Mouse (Mus musculus): ENCODE measurements around the gene Zfp746. TPM values are rescaled to one million over a fixed set of nuclear protein-coding genes. Genes with fewer than 3 reads are reported as not detected.

Zfp746 gene
- total RNA-seq, 1 experiment from 2014 or later: 29.7 TPM

DNA sequence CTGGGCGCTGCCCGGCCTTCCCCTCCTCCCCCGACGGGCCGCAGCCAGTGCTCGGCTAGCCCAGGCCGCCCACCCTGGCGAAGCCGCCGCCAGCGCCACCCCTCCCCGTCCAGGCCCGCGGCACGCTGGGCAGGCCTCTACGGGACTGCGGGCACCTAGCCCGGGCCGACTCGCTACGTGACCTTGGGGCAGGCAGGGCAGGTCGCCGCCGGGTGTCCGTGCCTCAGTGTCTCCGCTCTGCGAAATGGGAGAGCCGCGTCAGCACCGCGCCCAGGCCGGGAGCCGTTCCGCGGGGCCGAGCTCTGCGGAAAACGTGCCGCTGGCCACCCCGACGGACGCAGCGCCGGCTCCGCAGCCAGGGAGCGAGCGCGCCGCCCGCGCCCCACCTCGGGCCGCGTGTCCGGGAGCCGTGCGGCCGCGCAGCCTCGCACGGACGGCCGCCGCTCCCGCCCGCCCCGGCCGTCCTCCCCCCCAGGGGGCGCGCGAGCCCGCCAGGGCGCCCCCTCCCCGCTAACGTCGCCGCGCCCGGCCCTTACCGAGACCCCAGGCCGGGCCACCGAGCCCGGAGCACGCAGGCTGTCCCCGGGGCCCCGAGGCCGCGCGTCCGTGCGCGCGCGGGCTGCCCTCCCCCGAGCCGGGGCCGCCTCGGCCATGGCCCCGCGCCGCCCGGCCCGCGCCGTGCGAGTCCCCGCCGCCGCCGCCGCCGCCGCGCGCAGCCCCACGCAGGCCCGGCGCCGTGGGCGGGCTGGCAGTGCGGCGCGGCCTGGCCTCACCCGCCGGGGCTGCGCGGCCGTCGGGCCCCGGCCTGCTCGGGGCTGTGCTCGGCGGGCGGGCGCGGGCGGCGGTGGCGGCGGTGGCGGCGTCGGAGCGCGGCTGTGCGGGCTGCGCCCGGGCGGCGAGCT is 38.7 kb downstream of the Zfp746 start:
- DNase-seq: peak; percentile 61

DNA sequence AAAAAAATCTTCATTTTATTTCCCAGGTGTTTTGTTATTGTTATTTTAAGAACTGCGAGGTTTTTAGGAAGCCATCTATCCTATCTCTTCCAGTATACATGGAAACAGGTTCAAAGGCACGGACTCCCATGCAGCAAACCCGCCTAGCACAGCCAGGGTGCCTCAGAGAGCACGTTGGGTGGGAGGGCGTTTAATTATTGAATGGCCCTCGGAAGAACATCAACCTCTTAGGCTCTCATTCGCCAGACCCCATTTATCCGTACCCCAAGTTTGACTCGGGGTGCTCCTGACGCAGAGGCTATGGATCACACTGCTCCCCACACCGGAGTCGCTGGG is 39.3 kb downstream of the Zfp746 start:
- no peak for DNase-seq

DNA sequence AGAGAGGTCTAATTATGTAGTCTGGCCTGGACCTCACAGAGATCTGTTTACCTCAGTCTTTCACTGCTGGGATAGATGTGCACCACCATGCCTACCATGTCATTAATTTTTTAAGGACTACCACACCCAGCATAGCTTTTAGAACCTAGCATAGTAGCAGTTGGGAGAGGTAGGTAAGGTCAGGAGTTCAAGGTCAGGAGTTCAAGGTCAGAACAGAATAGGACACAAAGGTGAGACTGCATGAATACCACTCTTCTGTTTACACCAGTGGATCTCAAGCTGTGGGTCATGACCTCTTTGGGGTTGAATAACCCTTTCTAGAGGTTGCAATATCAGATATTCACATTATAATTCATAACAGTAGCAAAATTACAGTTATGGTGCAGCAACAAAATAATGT is 53.7 kb downstream of the Zfp746 start:
- DNase-seq: no peak

DNA sequence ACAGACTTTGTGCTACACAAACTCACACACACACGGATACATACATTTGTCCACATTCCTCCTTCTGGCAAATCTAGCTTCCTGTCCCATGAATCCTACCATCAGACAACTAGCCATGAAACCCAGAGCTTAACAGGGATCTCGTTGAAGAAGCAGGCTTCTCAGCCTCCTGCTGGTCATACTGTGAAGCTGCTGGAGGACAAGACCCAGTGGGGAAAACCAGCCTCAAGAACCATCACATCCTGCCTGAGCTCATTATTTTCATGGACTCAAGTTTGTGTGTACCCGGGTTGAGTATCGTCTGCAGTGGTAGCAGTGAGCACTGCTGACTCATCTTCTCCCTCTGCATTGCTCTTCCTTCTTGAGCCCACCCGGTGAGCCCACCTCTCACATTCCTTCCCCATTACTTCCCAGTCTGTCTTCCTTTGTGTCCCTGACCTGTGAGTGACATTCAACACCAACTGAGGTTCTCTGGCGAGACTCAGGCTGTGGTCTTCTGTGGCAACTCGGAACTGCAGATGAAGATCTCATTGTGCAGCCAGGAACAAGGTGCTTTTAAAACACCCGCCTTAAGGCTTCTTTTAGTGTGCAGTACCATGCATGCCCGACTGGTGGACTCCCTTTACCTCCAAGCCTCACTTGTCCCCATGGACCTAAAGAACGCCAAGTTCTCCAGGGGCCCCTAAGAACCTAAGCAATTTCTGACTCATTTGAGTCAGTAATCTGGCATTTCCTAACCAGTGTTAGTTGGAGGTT is 60.3 kb downstream of the Zfp746 start:
- DNase-seq: no peak

DNA sequence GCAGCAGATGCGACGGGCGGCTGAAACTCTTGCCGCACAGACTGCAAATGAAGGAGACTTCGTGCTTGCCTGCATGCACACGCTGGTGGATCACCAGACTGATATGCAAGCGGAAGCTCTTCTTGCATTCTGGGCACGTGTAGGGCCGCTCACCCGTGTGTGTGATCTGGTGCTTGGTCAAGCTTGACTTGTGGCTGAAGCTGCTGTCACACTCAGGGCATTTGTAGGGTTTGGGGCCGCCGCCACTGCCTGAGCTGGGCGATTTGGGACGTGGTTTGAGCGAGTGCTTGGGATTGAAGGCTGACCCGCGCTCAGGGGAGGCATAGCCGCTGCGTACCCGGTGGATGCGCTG is 61.4 kb downstream of the Zfp746 start:
- DNase-seq: no peak

DNA sequence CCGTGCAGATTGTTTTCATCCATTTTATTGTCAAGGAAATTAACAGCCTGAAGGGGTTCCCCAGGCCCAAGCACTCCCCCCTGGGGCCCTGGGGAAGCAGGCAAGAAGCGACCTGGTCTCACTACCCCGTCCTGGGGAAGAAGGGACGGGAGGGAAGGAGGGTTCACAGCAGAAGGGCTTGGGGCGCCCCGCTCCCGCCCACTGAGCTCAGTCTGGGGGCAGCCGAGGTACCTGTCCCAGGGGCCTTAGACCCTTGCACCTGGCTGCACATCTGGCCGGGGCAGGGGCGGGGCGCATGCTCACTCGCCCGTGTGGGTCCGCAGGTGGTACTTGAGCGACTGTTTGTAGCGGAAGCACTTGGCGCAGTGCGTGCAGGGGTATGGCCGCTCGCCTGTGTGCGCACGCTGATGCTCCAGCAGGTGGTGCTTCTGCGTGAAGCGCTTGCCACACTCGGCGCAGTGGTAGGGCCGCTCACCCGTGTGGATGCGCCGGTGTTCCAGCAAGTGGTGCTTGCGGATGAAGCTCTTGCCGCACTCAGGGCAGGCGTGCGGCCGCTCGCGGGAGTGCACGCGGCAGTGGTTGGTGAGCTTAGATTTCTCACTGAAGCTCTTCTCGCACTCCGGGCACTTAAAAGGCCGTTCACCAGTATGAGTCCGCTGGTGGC is 61.9 kb downstream of the Zfp746 start:
- no peak for DNase-seq

DNA sequence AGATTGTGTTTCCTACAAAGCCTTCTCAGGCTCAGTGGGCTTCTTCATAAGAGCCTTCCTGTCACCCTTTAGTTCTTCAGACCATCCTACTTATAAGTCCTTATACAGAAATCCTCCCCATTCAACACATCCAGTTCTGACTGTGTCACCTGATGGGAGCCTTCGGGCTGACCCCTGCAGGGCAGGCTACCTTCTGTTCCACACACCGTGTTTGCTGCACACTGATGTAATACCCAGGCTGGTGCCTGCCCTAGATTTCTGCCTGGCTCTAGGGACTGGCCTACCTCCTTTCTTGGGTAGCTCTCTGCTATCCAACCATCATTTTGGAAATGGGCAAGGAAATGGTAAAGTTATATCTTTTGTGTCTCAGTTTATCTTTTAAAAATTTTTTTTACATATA is 63.7 kb downstream of the Zfp746 start:
- no peak for DNase-seq

DNA sequence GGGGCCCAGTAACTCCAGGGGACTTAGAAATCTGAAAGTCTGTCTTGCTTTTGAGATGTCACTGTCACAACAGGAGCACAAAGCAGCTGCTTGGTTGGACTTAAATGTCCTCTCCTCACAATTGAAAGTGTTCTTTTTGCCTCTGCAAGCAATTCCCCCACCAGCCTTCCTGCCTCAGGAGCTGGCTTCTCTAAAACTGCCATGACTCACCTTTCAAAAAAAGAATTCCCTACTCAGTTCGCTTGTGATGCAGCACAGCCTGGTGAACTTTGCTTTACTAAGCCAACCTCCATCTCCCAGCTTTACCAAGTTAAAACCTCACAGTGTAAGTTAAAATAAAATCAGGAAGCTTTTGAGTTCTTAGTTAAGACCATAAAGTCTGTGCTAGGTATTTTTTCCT is 64.7 kb downstream of the Zfp746 start:
- DNase-seq: no peak

DNA sequence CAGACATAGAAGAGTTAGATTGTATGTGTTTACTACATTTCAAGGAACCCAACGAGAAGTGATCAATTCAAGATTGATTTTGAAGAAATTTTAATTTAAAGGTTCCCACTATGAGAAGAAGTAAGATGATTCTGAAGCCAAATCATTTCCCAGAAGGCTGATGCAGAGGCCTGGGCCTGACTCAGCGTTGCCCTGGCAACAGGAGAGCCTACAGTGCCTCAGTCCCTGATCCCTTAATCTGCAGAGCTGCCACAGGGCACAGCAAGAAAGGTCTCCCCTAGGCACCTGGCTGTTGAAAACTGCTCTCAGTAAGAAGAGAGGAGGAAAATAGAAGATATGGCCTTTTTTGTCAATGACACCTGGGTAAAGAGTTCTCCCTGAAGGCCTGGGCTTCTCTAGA is 66.4 kb downstream of the Zfp746 start:
- DNase-seq: peak; percentile 60

DNA sequence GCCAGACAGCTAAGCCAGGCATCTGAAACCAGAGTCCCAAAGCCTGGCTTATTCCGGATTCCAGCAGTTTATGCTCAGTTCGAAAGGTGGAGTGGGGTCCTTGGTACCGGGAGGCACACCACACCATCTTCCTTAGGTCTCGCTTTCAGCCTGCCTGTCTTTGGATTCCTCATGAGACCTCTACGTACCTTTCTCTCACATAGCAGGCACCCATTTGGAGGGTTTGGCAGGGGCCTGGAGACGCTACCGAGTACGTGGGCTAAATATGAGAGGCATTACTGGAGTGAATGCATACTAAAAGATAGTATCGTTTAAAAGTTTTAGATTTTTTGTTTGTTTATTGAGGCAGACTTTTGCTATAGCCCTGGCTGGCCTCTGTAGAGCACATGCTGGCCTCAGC is 69.6 kb downstream of the Zfp746 start:
- DNase-seq: no peak

DNA sequence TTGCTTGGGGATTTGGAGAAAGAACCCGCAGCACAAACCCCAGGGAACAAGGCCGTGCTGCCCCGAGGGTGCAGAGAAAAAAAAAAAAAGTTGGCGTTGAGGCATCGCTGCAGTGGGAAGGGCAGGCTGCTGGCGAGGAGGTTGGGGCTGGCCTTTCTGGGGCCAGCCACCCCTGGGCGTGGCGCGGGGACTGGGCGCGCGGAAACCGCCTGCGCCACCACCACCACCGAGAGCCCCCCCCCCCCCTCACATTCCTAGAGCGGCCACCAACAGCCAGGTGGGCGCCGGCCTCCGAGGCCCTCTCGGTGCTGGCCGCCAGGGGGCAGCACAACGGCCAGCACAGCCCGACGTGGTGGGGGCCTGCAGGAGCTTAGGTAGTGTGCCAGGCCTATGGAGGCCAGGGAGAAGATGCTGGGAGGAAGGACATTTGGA is 70.3 kb downstream of the Zfp746 start:
- peak; percentile 74 for DNase-seq

Small RNA genes within 50 kb of the gene (microRNA-seq; reads per million reads assigned to microRNA genes)
- gene Gm24563: 0 to 0.36 reads per million in 2 experiments

Other genes starting within 250 kb of the Zfp746 start
- gene Zfp282, start 209.4 kb downstream of the Zfp746 start, total RNA-seq (2021): 13.2 and 15.6 TPM in 2 replicates
- gene Zfp212, start 166.1 kb downstream of the Zfp746 start, total RNA-seq (2021): 18.9 and 19.2 TPM in 2 replicates
- gene Zfp956, start 133.2 kb downstream of the Zfp746 start, total RNA-seq (2021): 7.9 and 9.0 TPM in 2 replicates
- 27.1 and 28.2 TPM in 2 replicates for gene Zfp777, start 37.7 kb downstream of the Zfp746 start, total RNA-seq (2021)

Data from adrenal gland, postnatal 25 days (tissue).